Mouse (Mus musculus): ENCODE results near the gene 1110004F10Rik.

DNA sequence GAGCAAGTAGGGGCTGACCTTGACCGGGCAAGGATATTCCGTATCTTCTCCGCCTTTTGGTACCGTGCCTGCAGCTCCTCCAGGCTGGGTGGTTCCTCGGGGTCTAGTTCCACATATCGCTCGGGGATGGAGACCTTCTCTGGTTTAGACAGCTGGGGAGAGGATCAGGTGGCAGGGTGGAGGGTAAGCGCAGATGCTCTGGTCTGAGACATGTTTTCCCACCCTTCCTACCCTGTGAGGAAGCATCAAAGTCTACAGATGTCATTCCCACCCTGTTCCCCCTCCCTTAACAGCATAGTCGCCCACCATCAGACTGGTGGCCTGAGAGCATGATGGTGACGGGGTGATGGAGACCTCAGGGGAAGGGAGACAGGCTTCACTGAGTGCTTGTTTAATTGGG lies 90.2 kb downstream of the 1110004F10Rik start:
- TF ChIP-seq CTCF (conservative IDR thresholded peaks at IDR 0.05; ENCODE audit: low read length) (no peak), NANOG (IDR thresholded peaks at IDR 0.05; ENCODE audit: borderline replicate concordance, low read length) (no peak)

Data from E14TG2a.4 (cell line).